Mouse (Mus musculus) C2C12 (cell line): ENCODE data around the gene Serp2.

ENCODE experiments used
- CTCF ChIP-seq: IDR thresholded peaks from one replicate; pipeline ENCODE4 v1.5.1; 2011; ENCODE audit not compliant: control insufficient read depth, insufficient read depth, insufficient read length
- FOSL1 ChIP-seq: IDR thresholded peaks from one replicate; pipeline ENCODE4 v1.8.0; 2011; ENCODE audit warnings: mild to moderate bottlenecking, low read length; ENCODE audit not compliant: poor library complexity, insufficient read depth, severe bottlenecking
- MAX ChIP-seq: IDR thresholded peaks from one replicate; pipeline ENCODE4 v1.6.1; 2011; ENCODE audit warnings: mild to moderate bottlenecking, control low read depth
- MYOD1 ChIP-seq: IDR thresholded peaks from one replicate; pipeline ENCODE4 v1.6.1; 2011; ENCODE audit warnings: low read depth; ENCODE audit not compliant: control insufficient read depth, insufficient read length
- USF1 ChIP-seq: IDR thresholded peaks from one replicate; pipeline ENCODE4 v1.6.1; 2011; ENCODE audit warnings: low read depth, mild to moderate bottlenecking, control low read depth, moderate library complexity

DNA sequence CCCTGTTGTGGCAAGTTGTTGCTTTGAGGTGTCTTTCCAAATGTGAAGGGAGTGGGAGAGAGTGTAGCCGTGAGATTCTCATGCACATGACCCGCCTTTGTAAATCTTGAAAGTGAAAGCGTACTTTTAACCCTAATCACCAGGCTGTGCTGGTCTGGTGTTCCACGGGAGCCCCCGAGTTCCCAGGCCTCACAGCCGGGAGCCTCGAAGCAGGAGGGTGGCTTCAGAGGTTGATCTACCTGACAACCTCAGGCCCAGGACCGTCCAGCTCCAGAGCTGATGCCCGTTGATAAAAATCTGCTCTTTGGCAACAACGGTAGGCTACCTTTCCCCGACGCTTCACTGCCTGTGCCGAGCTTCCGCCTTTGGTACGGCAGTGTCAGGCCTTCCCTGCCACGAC lies 69.1 kb downstream of the Serp2 start:
- TF ChIP-seq USF1 (no peak), CTCF (no peak), MYOD1 (no peak), MAX (no peak), FOSL1 (no peak)
